Mouse (Mus musculus): ENCODE measurements around the gene Nsl1. TPM values are rescaled to one million over a fixed set of nuclear protein-coding genes. Genes with fewer than 3 reads are reported as not detected.

The Nsl1 gene
- polyA plus RNA-seq (2017; shearing (Covaris generic)), result 2.5 TPM

GRCm38 (mm10) chr1:191062781-191063485 is at the start of gene Nsl1, which contains the start of gene Tatdn3:
Nsl1 (plus strand) TSS chr1:191063012.
Tatdn3 (minus strand) TSS chr1:191062932.

GRCm38 (mm10) chr1:191026021-191026713 is 36.6 kb upstream of the Nsl1 start, which contains the start of gene Flvcr1:
Flvcr1 (minus strand) TSS chr1:191026158.

DNA sequence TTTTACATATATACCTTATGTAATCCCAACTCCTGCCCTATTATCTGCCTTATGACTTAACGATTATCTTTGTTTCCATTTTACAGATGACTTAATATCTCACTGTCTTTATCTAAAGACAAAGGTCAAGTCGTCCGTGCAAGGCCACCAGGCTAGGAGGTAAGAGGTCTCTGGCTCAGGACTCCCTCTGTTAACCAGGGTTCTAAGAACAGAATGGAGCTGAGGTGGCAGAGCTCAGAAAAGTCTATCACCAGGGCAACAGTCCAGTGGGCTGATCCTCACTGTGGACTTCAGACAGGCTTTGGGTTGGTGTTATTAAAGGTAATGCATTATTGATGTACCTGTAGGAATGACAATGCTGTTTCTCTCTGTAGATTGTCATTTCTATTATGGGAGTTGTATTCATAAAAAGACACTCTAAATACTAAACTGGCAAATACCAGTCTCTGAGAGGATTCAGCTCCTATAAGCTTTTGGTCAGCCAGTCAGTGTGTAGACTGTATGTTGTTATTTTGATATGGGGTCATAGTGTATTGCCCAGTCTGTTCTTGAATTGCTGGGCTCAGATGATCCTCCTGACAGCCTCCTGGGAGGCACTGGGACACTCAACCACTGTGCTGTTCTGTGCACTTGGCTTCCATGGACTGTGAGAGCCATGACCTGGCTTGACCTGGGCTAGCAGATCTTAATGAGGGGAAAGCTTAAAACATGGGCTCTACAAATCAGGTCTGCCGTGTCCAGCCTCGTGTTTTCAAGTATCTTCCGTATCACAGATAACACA is 26.1 kb upstream of the Nsl1 start, which contains the start of gene Spata45:
Gene Spata45, plus strand, starts transcription at position 86 of the 781 bp plus-strand sequence.

GRCm38 (mm10) chr1:191097802-191098747 is 35.3 kb downstream of the Nsl1 start, which contains the start of gene Batf3:
Batf3 (plus strand) TSS chr1:191097847.

Other genes starting within 250 kb of the Nsl1 start
- 14.5 TPM for gene Rps6kc1, start 151.2 kb upstream of the Nsl1 start, polyA plus RNA-seq (2017; shearing (Covaris generic))
- gene Angel2, start 137.9 kb upstream of the Nsl1 start, polyA plus RNA-seq (2017; shearing (Covaris generic)), result 76.5 TPM
- 0.11 TPM for gene Vash2, start 83.7 kb upstream of the Nsl1 start, polyA plus RNA-seq (2017; shearing (Covaris generic))
- gene Flvcr1, start 36.9 kb upstream of the Nsl1 start, polyA plus RNA-seq (2017; shearing (Covaris generic)), result 4.7 TPM
- not detected for gene Spata45, start 26.4 kb upstream of the Nsl1 start, polyA plus RNA-seq (2017; shearing (Covaris generic))
- 12.9 TPM for gene Tatdn3, start 80 bp upstream of the Nsl1 start, polyA plus RNA-seq (2017; shearing (Covaris generic))
- not detected for gene Batf3, start 34.8 kb downstream of the Nsl1 start, polyA plus RNA-seq (2017; shearing (Covaris generic))
- not detected for gene Fam71a, start 101.8 kb downstream of the Nsl1 start, polyA plus RNA-seq (2017; shearing (Covaris generic))
- not detected for gene Atf3, start 155.0 kb downstream of the Nsl1 start, polyA plus RNA-seq (2017; shearing (Covaris generic))

All from CD4-positive, CD25-positive, alpha-beta regulatory T cell, adult 9 weeks (primary cell).